Mouse (Mus musculus) kidney, adult 2 months (tissue): ENCODE measurements around the gene Samsn1.

Experiments
- CTCF ChIP-seq: fragments of 200-500 bp; conservative IDR thresholded peaks from 2 replicates; pipeline ENCODE4 v1.5.1; 2011; ENCODE audit warnings: low read depth, mild to moderate bottlenecking, control low read depth, low read length, moderate library complexity, mixed read lengths; ENCODE audit not compliant: insufficient read depth, insufficient read length
- POLR2A ChIP-seq: fragments of 200-500 bp; IDR thresholded peaks from one replicate; pipeline ENCODE4 v1.6.1; 2011; ENCODE audit warnings: low read depth, low read length, control low read depth

- no peak for TF ChIP-seq POLR2A
- TF ChIP-seq CTCF = no peak
Observed at GRCm38 (mm10) chr16:75983831-75984230, 38.2 kb downstream of the Samsn1 start.
